Mouse (Mus musculus) thymus, postnatal 10 days (tissue): ENCODE results near the gene Rad51d.

Source experiments
- DNase-seq, 2 experiments: peaks; one replicate each; pipeline ENCODE4 v3.0.0; 2021; ENCODE audit warnings: low spot score in 2 of 2

The Rad51d gene

GRCm38 (mm10) chr11:82891936-82892335 is 1.5 kb upstream of the Rad51d start, which contains the start of gene Fndc8:
Fndc8 (plus strand) TSS chr11:82892124.
- DNase-seq = peak; percentile 64 to 66

GRCm38 (mm10) chr11:82889524-82890341 is 681 bp downstream of the Rad51d start:
- peak in 1 of 2 experiments; percentile 46 for DNase-seq

GRCm38 (mm10) chr11:82888491-82888946 is 1.9 kb downstream of the Rad51d start:
- DNase-seq = no peak

GRCm38 (mm10) chr11:82886559-82886958 is 3.9 kb downstream of the Rad51d start:
- peak in 1 of 2 experiments; percentile 19 for DNase-seq

- no peak for DNase-seq
Measured at GRCm38 (mm10) chr11:82883180-82883579, 7.2 kb downstream of the Rad51d start.

- no peak for DNase-seq
Measured at GRCm38 (mm10) chr11:82877726-82878344, 12.6 kb downstream of the Rad51d start.

- DNase-seq = no peak
Measured at GRCm38 (mm10) chr11:82875631-82876030, 14.8 kb downstream of the Rad51d start.

GRCm38 (mm10) chr11:82874924-82875323 is 15.5 kb downstream of the Rad51d start:
- no peak for DNase-seq

- peak; percentile 88 to 99 for DNase-seq
Measured at GRCm38 (mm10) chr11:82871031-82871446, 19.4 kb downstream of the Rad51d start, which contains the start of gene Rffl. Rffl (minus strand) TSS chr11:82871210.

- DNase-seq = peak in 1 of 2 experiments; percentile 36
Measured at GRCm38 (mm10) chr11:82870173-82871030, 20.0 kb downstream of the Rad51d start.

- DNase-seq = no peak
Measured at GRCm38 (mm10) chr11:82869506-82870172, 20.8 kb downstream of the Rad51d start.

- no peak for DNase-seq
Measured at GRCm38 (mm10) chr11:82867956-82868355, 22.5 kb downstream of the Rad51d start.

- DNase-seq = no peak
Measured at GRCm38 (mm10) chr11:82866850-82867564, 23.4 kb downstream of the Rad51d start.

- no peak for DNase-seq
Measured at GRCm38 (mm10) chr11:82865957-82866356, 24.5 kb downstream of the Rad51d start.

- DNase-seq = no peak
Measured at GRCm38 (mm10) chr11:82863488-82863931, 26.9 kb downstream of the Rad51d start.

- no peak for DNase-seq
Measured at GRCm38 (mm10) chr11:82863059-82863458, 27.4 kb downstream of the Rad51d start.

- no peak for DNase-seq
Measured at GRCm38 (mm10) chr11:82862638-82863037, 27.8 kb downstream of the Rad51d start.

- DNase-seq = no peak
Measured at GRCm38 (mm10) chr11:82861558-82861957, 28.9 kb downstream of the Rad51d start.

- DNase-seq = no peak
Measured at GRCm38 (mm10) chr11:82860759-82861158, 29.7 kb downstream of the Rad51d start.

- DNase-seq = no peak
Measured at GRCm38 (mm10) chr11:82857307-82857848, 33.0 kb downstream of the Rad51d start.
